Mouse (Mus musculus) MEL (cell line): Measurements from ENCODE around the gene Mettl27. TPM values are rescaled to one million over a fixed set of nuclear protein-coding genes. Genes with fewer than 3 reads are reported as not detected.

ENCODE experiments used
- DNase-seq: peaks from one replicate; pipeline ENCODE4 v3.0.0; 2011; ENCODE audit warnings: low read depth, low spot score
- H3K27ac ChIP-seq: 2 replicates; pipeline ENCODE4 v1.5.1; 2012; ENCODE audit warnings: low read depth, mild to moderate bottlenecking, control low read depth, low read length, moderate library complexity; ENCODE audit not compliant: control insufficient read depth
- H3K27me3 ChIP-seq, 2 experiments: fragments of 150-350 bp in 1 of 2; sonication (generic) in 1 of 2; 2 replicates each; pipeline ENCODE4 v1.6.1; 2012; ENCODE audit warnings: low read length in 2 of 2, mild to moderate bottlenecking in 2 of 2, improper control_type of control experiment in 1 of 2, moderate library complexity in 1 of 2; ENCODE audit not compliant: insufficient read depth in 2 of 2, control insufficient read depth in 1 of 2
- H3K36me3 ChIP-seq, 2 experiments: 2 replicates each; pipeline ENCODE4 v1.6.1; 2012 to 2014; ENCODE audit warnings: low read length in 2 of 2, improper control_type of control experiment in 1 of 2, inconsistent platforms in 1 of 2, mild to moderate bottlenecking in 1 of 2; ENCODE audit not compliant: insufficient read depth in 2 of 2, control insufficient read depth in 1 of 2
- H3K4me1 ChIP-seq, 2 experiments: fragments of 150-350 bp in 1 of 2; sonication (generic) in 1 of 2; 2 replicates each; pipeline ENCODE4 v1.6.1; 2012; ENCODE audit warnings: low read length in 2 of 2, improper control_type of control experiment in 1 of 2, mild to moderate bottlenecking in 1 of 2; ENCODE audit not compliant: insufficient read depth in 2 of 2, control insufficient read depth in 1 of 2
- H3K4me3 ChIP-seq, 2 experiments: fragments of 150-350 bp in 1 of 2; sonication (generic) in 1 of 2; 2 replicates each; pipeline ENCODE4 v1.5.1; 2012; ENCODE audit warnings: low read depth in 2 of 2, low read length in 2 of 2, mild to moderate bottlenecking in 2 of 2, moderate library complexity in 2 of 2, control low read depth in 1 of 2, improper control_type of control experiment in 1 of 2; ENCODE audit not compliant: control insufficient read depth in 1 of 2, insufficient read depth in 1 of 2
- H3K79me2 ChIP-seq: 2 replicates; pipeline ENCODE4 v1.6.1; 2012; ENCODE audit warnings: mild to moderate bottlenecking, low read length, moderate library complexity; ENCODE audit not compliant: control insufficient read depth, poor library complexity, insufficient read depth
- H3K9ac ChIP-seq: 2 replicates; pipeline ENCODE4 v1.6.1; 2012; ENCODE audit warnings: low read depth, mild to moderate bottlenecking, control low read depth, low read length, moderate library complexity; ENCODE audit not compliant: control insufficient read depth, poor library complexity, severe bottlenecking
- H3K9me3 ChIP-seq: fragments of 150-350 bp; sonication (generic); replicated peaks from 2 replicates; pipeline ENCODE4 v1.6.1; 2012; ENCODE audit warnings: mild to moderate bottlenecking, low read length, improper control_type of control experiment, moderate library complexity; ENCODE audit not compliant: insufficient read depth
- BHLHE40 ChIP-seq: IDR thresholded peaks from 2 replicates; pipeline ENCODE4 v1.6.1; 2012; ENCODE audit warnings: low read depth, mild to moderate bottlenecking, inconsistent platforms, low read length, improper control_type of control experiment, borderline replicate concordance
- E2F4 ChIP-seq: IDR thresholded peaks from 2 replicates; pipeline ENCODE4 v1.6.1; 2011; ENCODE audit warnings: low read depth, low read length, improper control_type of control experiment, borderline replicate concordance
- ELF1 ChIP-seq: IDR thresholded peaks from 2 replicates; pipeline ENCODE4 v1.6.1; 2014; ENCODE audit warnings: low read depth, mild to moderate bottlenecking, inconsistent platforms, low read length, improper control_type of control experiment, moderate library complexity
- ETS1 ChIP-seq: IDR thresholded peaks from 2 replicates; pipeline ENCODE4 v1.6.1; 2012; ENCODE audit warnings: low read depth, mild to moderate bottlenecking, inconsistent platforms, low read length, improper control_type of control experiment, moderate library complexity
- GATA1 ChIP-seq: IDR thresholded peaks from 2 replicates; pipeline ENCODE4 v1.6.1; 2011; ENCODE audit warnings: low read depth, low read length, improper control_type of control experiment
- MAFK ChIP-seq: IDR thresholded peaks from 2 replicates; pipeline ENCODE4 v1.6.1; 2011; ENCODE audit warnings: low read depth, mild to moderate bottlenecking, low read length, improper control_type of control experiment, borderline replicate concordance
- MXI1 ChIP-seq: IDR thresholded peaks from 2 replicates; pipeline ENCODE4 v1.6.1; 2011; ENCODE audit warnings: mild to moderate bottlenecking, low read depth, low read length, improper control_type of control experiment
- MYB ChIP-seq: IDR thresholded peaks from 2 replicates; pipeline ENCODE4 v1.6.1; 2011; ENCODE audit warnings: mild to moderate bottlenecking, low read depth, low read length, improper control_type of control experiment
- POLR2A ChIP-seq, 2 experiments: IDR thresholded peaks; 2 replicates each; pipeline ENCODE4 v1.6.1; 2011 to 2012; ENCODE audit warnings: low read length in 2 of 2, mild to moderate bottlenecking in 2 of 2, control low read depth in 1 of 2, improper control_type of control experiment in 1 of 2, low read depth in 1 of 2, moderate library complexity in 1 of 2; ENCODE audit not compliant: control insufficient read depth in 1 of 2, insufficient read depth in 1 of 2, poor library complexity in 1 of 2
- POLR2AphosphoS2 ChIP-seq: IDR thresholded peaks from 2 replicates; pipeline ENCODE4 v1.6.1; 2011; ENCODE audit warnings: low read length, improper control_type of control experiment
- POLR2AphosphoS5 ChIP-seq: IDR thresholded peaks from 2 replicates; pipeline ENCODE4 v1.6.1; 2012; ENCODE audit warnings: low read depth, borderline replicate concordance, mild to moderate bottlenecking, inconsistent platforms, low read length, moderate library complexity, mixed read lengths
- SIN3A ChIP-seq: IDR thresholded peaks from 2 replicates; pipeline ENCODE4 v1.6.1; 2012; ENCODE audit warnings: low read length, improper control_type of control experiment, inconsistent platforms
- ZMIZ1 ChIP-seq: IDR thresholded peaks from 2 replicates; pipeline ENCODE4 v1.6.1; 2012; ENCODE audit warnings: low read depth, mild to moderate bottlenecking, inconsistent platforms, low read length, improper control_type of control experiment, moderate library complexity
- ZNF384 ChIP-seq: IDR thresholded peaks from 2 replicates; pipeline ENCODE4 v1.6.1; 2012; ENCODE audit warnings: low read depth, mild to moderate bottlenecking, inconsistent platforms, low read length, improper control_type of control experiment
- polyA plus RNA-seq, 2 experiments: library from polyadenylated mRNA; stranded (reverse) in 1 of 2; unstranded in 1 of 2; fragments of >175 nt in 1 of 2; fragments of >200 nt in 1 of 2; gene quantifications; 2 replicates each; pipeline versions ENCODE4 v1.2.1 to v1.2.4; 2012; ENCODE audit warnings: low replicate concordance in 2 of 2, low read depth in 1 of 2; ENCODE audit not compliant: insufficient read length in 2 of 2, insufficient read depth in 1 of 2, missing spikeins in 1 of 2
- total RNA-seq: library from RNA; depleted of rRNA; stranded (reverse); fragments of 300-350 nt; gene quantifications from 2 replicates; pipeline ENCODE4 v1.2.3, GENCODE M21; 2012

Gene Mettl27
- total and polyA plus RNA-seq, 3 experiments: 0.96 to 3.1 TPM; not detected in 1

GRCm38 (mm10) chr5:134967164-134967944 is 35.2 kb downstream of the Mettl27 start:
- Histone ChIP-seq H3K4me1 (peaks cover 0 to 5% of the 10 kb centered on the region in 2 experiments; a peak in 3 of 4 replicates), H3K9me3 (no peaks in the 10 kb centered on the region), H3K4me3 (no peak overlapping the region), H3K9ac (no peak overlapping the region), H3K27me3 (no peaks in the 10 kb centered on the region; a peak in 1 of 4 replicates), H3K27ac (no peak overlapping the region), H3K36me3 (peaks cover 0 to 5% of the 10 kb centered on the region in 2 experiments; a peak in 2 of 4 replicates), H3K79me2 (no peaks in the 10 kb centered on the region)
- no peak for TF ChIP-seq ELF1
- TF ChIP-seq POLR2AphosphoS5: peak; percentile 79; the same call in 1 of the 2 replicates
- no peak for DNase-seq

GRCm38 (mm10) chr5:134970671-134971070 is 38.5 kb downstream of the Mettl27 start:
- Histone ChIP-seq H3K27ac (no peak overlapping the region), H3K9me3 (no peaks in the 10 kb centered on the region), H3K36me3 (peaks cover 0 to 17% of the 10 kb centered on the region in 2 experiments; a peak in 2 of 4 replicates), H3K9ac (no peak overlapping the region), H3K27me3 (no peaks in the 10 kb centered on the region), H3K79me2 (0 out of 2 replicates have a peak, but pooled peaks cover 2% of the 10 kb centered on the region), H3K4me1 (peaks cover 4 to 27% of the 10 kb centered on the region in 2 experiments), H3K4me3 (no peak overlapping the region)
- peak; percentile 81; the same call in 1 of the 2 replicates for TF ChIP-seq POLR2AphosphoS2
- 0 out of 2 replicates have a peak, but pooled peaks have one; percentile 3 for TF ChIP-seq ETS1
- no peak for TF ChIP-seq MAFK
- peak in 1 of 2 experiments; percentile 41; a peak in 1 of 4 replicates for TF ChIP-seq POLR2A (IDR thresholded peaks at IDR 0.05; ENCODE audit: control insufficient read depth in 1 of 2, insufficient read depth in 1 of 2, low read depth in 1 of 2, low read length in 2 of 2, poor library complexity in 1 of 2)
- TF ChIP-seq POLR2AphosphoS5: peak; percentile 83
- peak; percentile 48 for DNase-seq

- TF ChIP-seq BHLHE40 (no peak), E2F4 (no peak), ZMIZ1 (no peak), ETS1 (peak; percentile 55; the same call in 1 of the 2 replicates), GATA1 (no peak), ZNF384 (no peak), MAFK (no peak), MYB (no peak), MXI1 (peak; percentile 17; the same call in 1 of the 2 replicates), POLR2A (IDR thresholded peaks at IDR 0.05; ENCODE audit: control insufficient read depth in 1 of 2, insufficient read depth in 1 of 2, low read depth in 1 of 2, low read length in 2 of 2, poor library complexity in 1 of 2) (no peak; a peak in 1 of 4 replicates), SIN3A (peak; percentile 49; the same call in 1 of the 2 replicates)
- H3K27ac ChIP-seq: peak overlapping the region; percentile 91
- H3K4me3 ChIP-seq: peak overlapping the region; percentile 45 to 56
- H3K9me3 ChIP-seq: no peaks in the 10 kb centered on the region
- peak overlapping the region; percentile 45 for H3K9ac ChIP-seq
- peak; percentile 74 for DNase-seq
- H3K4me1 ChIP-seq: peaks cover 10 to 43% of the 10 kb centered on the region in 2 experiments
- H3K79me2 ChIP-seq: 0 out of 2 replicates have a peak, but pooled peaks cover 2% of the 10 kb centered on the region
- no peaks in the 10 kb centered on the region for H3K27me3 ChIP-seq
- peaks cover 0 to 33% of the 10 kb centered on the region in 2 experiments; a peak in 2 of 4 replicates for H3K36me3 ChIP-seq
Measured at GRCm38 (mm10) chr5:134973081-134973480, 40.9 kb downstream of the Mettl27 start.
